In genomic region chr10:107216756-107217155, GRCm38 (mm10) we compare ENCODE assay signal across 27 mouse cellular contexts. TPM values are rescaled to one million over a fixed set of nuclear protein-coding genes. Genes with fewer than 3 reads are reported as not detected.
"Had no signal": no experiment of that assay in that cellular context is flagged by ENCODE, and none has a peak within 500 bp of the region (broad histone marks: within the 10 kb centered on the region; RNA-seq: fewer than 3 reads in every experiment).

No protein-coding gene starts in this region.

- H3K4me3 ChIP-seq: limb, embryonic 10.5 days; limb, embryonic 12.5 days; limb, embryonic 13.5 days; limb, embryonic 15.5 days; liver, embryonic 12.5 days; liver, embryonic 13.5 days; liver, embryonic 15.5 days; lung, embryonic 15.5 days; megakaryocyte, embryonic 14.5 days; midbrain, embryonic 10.5 days; midbrain, embryonic 12.5 days; midbrain, embryonic 13.5 days; midbrain, embryonic 15.5 days; myocyte had no signal

- H3K27ac ChIP-seq: limb, embryonic 10.5 days; limb, embryonic 12.5 days; limb, embryonic 13.5 days; limb, embryonic 15.5 days; liver, embryonic 12.5 days; liver, embryonic 13.5 days; liver, embryonic 14.5 days; liver, embryonic 15.5 days; lung, embryonic 15.5 days; macrophage; midbrain, embryonic 10.5 days; midbrain, embryonic 12.5 days; midbrain, embryonic 13.5 days; midbrain, embryonic 15.5 days had no signal

- H3K27me3 ChIP-seq: limb, embryonic 12.5 days; limb, embryonic 13.5 days; limb, embryonic 15.5 days; liver, embryonic 12.5 days; liver, embryonic 13.5 days; liver, embryonic 15.5 days; lung, embryonic 15.5 days; megakaryocyte, embryonic 14.5 days; midbrain, embryonic 12.5 days; midbrain, embryonic 13.5 days; midbrain, embryonic 15.5 days had no signal

- DNase-seq: left cerebral cortex, postnatal 4 days; liver; liver, embryonic 13.5 days; liver, postnatal 0 days; lung, adult 18-20 months; lung, adult 2 months; lung, embryonic 14.5 days; lung, postnatal 10 days; lung, postnatal 14 days; lung, postnatal 36 days; lung, postnatal 4 days; midbrain, embryonic 14.5 days had no signal

- H3K4me1 ChIP-seq: limb, embryonic 10.5 days; limb, embryonic 12.5 days; limb, embryonic 13.5 days; limb, embryonic 15.5 days; liver, embryonic 12.5 days; liver, embryonic 13.5 days; liver, embryonic 15.5 days; lung, embryonic 15.5 days; megakaryocyte, embryonic 14.5 days; midbrain, embryonic 10.5 days; midbrain, embryonic 12.5 days; midbrain, embryonic 13.5 days; midbrain, embryonic 15.5 days had no signal

RNA-seq across cellular contexts. Expression of gene Lin7a, which starts 54.7 kb away (rescaled TPM):
- polyA plus RNA-seq: lung, adult 2 months; macrophage had no signal
